Mouse (Mus musculus) skeletal muscle tissue, adult 2 months (tissue): ENCODE measurements around the gene Cyp2s1.

ENCODE experiments used
- DNase-seq: peaks from one replicate; pipeline ENCODE4 v3.0.0-alpha.2; 2012; ENCODE audit warnings: low read depth, low spot score

The Cyp2s1 gene

GRCm38 (mm10) chr7:25781937-25782610, 34.6 kb downstream of the Cyp2s1 start:
- DNase-seq: no peak

GRCm38 (mm10) chr7:25781321-25781936, 35.3 kb downstream of the Cyp2s1 start:
- DNase-seq: no peak

- DNase-seq: no peak
These were observed 36.0 kb downstream of the Cyp2s1 start for GRCm38 (mm10) chr7:25780753-25781152.

- no peak for DNase-seq
These were observed 36.7 kb downstream of the Cyp2s1 start for GRCm38 (mm10) chr7:25780021-25780420.

GRCm38 (mm10) chr7:25768229-25768628, 48.5 kb downstream of the Cyp2s1 start:
- no peak for DNase-seq

GRCm38 (mm10) chr7:25766108-25766507, 50.6 kb downstream of the Cyp2s1 start:
- DNase-seq: no peak

GRCm38 (mm10) chr7:25764221-25764620, 52.5 kb downstream of the Cyp2s1 start:
- no peak for DNase-seq

- no peak for DNase-seq
These were observed 53.0 kb downstream of the Cyp2s1 start for GRCm38 (mm10) chr7:25763678-25764077.

- peak; percentile 65 for DNase-seq
These were observed 55.4 kb downstream of the Cyp2s1 start for GRCm38 (mm10) chr7:25761354-25761753.

GRCm38 (mm10) chr7:25756011-25756410, 60.7 kb downstream of the Cyp2s1 start:
- peak; percentile 89 for DNase-seq

- DNase-seq: no peak
These were observed 61.3 kb downstream of the Cyp2s1 start for GRCm38 (mm10) chr7:25755468-25755833.

GRCm38 (mm10) chr7:25754738-25755467, 61.8 kb downstream of the Cyp2s1 start, which contains the start of gene Hnrnpul1:
Gene Hnrnpul1 (minus strand): TSS chr7:25754757.
- peak; percentile 99 for DNase-seq

- no peak for DNase-seq
These were observed 62.3 kb downstream of the Cyp2s1 start for GRCm38 (mm10) chr7:25754439-25754737.

- DNase-seq: no peak
These were observed 62.9 kb downstream of the Cyp2s1 start for GRCm38 (mm10) chr7:25753643-25754438.

- DNase-seq: no peak
These were observed 63.6 kb downstream of the Cyp2s1 start for GRCm38 (mm10) chr7:25753076-25753475.
